Mouse (Mus musculus) limb, embryonic 11.5 days (tissue): ENCODE measurements around the gene Pdzrn3. TPM values are rescaled to one million over a fixed set of nuclear protein-coding genes. Genes with fewer than 3 reads are reported as not detected.

ENCODE experiments used
- ATAC-seq: fragments of 200-750 bp; cut with Nextera tagmentation; 2 replicates; pipeline ENCODE4 v1.8.0; 2017; ENCODE audit warnings: low read depth; ENCODE audit not compliant: insufficient number of reproducible peaks, low FRiP score, low TSS enrichment
- DNase-seq: peaks from one replicate; pipeline ENCODE4 v3.0.0-alpha.2; 2015; ENCODE audit warnings: low spot score
- H3K27ac ChIP-seq: fragments of 300-500 bp; sonication (generic); replicated peaks from 2 replicates; pipeline ENCODE4 v1.5.1; 2014; ENCODE audit warnings: low read depth, mild to moderate bottlenecking, low read length
- H3K27me3 ChIP-seq: fragments of 300-500 bp; sonication (generic); 2 replicates; pipeline ENCODE4 v1.6.1; 2014; ENCODE audit warnings: mild to moderate bottlenecking, low read length, mixed read lengths; ENCODE audit not compliant: control insufficient read depth, insufficient read depth
- H3K36me3 ChIP-seq: fragments of 300-500 bp; sonication (generic); 2 replicates; pipeline ENCODE4 v1.6.1; 2014; ENCODE audit warnings: mild to moderate bottlenecking, low read length, moderate library complexity, mixed read lengths; ENCODE audit not compliant: control insufficient read depth, insufficient read depth
- H3K4me1 ChIP-seq: fragments of 300-500 bp; sonication (generic); 2 replicates; pipeline ENCODE4 v1.6.1; 2014; ENCODE audit warnings: low read length, mixed read lengths; ENCODE audit not compliant: control insufficient read depth, insufficient read depth
- H3K4me2 ChIP-seq: fragments of 300-500 bp; sonication (generic); 2 replicates; pipeline ENCODE4 v1.6.1; 2014; ENCODE audit warnings: low read depth, mild to moderate bottlenecking, moderate library complexity; ENCODE audit not compliant: severe bottlenecking
- H3K4me3 ChIP-seq: fragments of 300-500 bp; sonication (generic); 2 replicates; pipeline ENCODE4 v1.5.1; 2014; ENCODE audit warnings: low read depth, low read length
- H3K9ac ChIP-seq: fragments of 300-500 bp; sonication (generic); 2 replicates; pipeline ENCODE4 v1.6.1; 2014; ENCODE audit warnings: mild to moderate bottlenecking, low read length
- H3K9me3 ChIP-seq: fragments of 300-500 bp; sonication (generic); 2 replicates; pipeline ENCODE4 v1.6.1; 2016; ENCODE audit warnings: low read length; ENCODE audit not compliant: control insufficient read depth
- WGBS: fragments of 180-500 bp; shearing (Covaris S2); extraction: QIAGEN DNeasy Blood & Tissue Kit; methylation state at CpG from one replicate; pipeline ENCODE4 v1.1.7; 2014; 5-methylcytosine and 5-hydroxymethylcytosine counted together
- polyA plus RNA-seq: library from polyadenylated mRNA; unstranded; fragments of >200 nt; fragmentation: Nextera tagmentation; extraction: Ambion mirVana; gene quantifications from 2 replicates; pipeline ENCODE4 v1.2.1, GENCODE M21; 2014

Pdzrn3 gene
- polyA plus RNA-seq, 1 experiment from 2014 or later: 11.1 TPM

DNA sequence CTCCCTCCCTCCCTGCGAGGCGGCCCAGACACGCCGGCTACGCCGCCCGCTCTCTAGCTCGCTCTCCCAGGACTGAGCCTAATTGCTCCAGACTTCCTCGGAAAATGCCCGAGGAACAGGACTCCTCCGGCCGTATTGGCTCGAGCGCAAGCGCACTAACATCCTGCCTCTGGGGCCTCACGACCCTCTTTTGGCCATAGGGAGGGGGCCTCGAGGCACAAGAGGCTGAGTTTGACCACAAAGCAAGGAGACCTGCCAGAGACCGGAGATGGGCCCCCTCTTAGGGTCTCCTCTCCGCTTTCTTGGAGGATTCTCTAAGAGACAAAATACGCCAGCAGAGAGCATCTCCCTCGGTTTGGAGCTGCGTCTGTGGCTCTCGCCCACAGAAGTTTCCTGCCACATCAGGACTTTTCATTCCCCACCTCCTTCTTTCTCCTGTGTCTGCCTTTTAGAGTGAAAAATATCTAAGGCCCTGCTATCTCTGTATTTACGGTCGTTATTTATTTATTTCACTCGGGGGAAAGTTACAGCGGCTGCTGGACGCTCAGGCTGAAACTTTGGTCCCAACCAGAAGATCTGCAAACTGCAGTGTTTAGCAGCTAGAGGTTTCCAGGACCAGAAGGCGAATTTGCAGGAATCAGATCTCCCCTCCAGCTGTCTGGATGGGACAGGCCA is 375 bp upstream of the Pdzrn3 start:
- H3K36me3 ChIP-seq: no peaks in the 10 kb centered on the region
- peaks cover 27% of the 10 kb centered on the region for H3K4me1 ChIP-seq
- ATAC-seq (peak; percentile 90), DNase-seq (peak; percentile 92)
- H3K9ac ChIP-seq: peak overlapping the region; percentile 87
- H3K27me3 ChIP-seq: no peaks in the 10 kb centered on the region
- peak overlapping the region; percentile 63 for H3K4me3 ChIP-seq
- H3K4me2 ChIP-seq: peak overlapping the region; percentile 79
- WGBS: 1% methylated on average over 26 of the region's 29 CpGs
- H3K27ac ChIP-seq: peak overlapping the region; percentile 96
- no peaks in the 10 kb centered on the region for H3K9me3 ChIP-seq

- Histone ChIP-seq H3K4me1 (peaks cover 31% of the 10 kb centered on the region), H3K4me3 (peak overlapping the region; percentile 63), H3K9ac (peak overlapping the region; percentile 87), H3K36me3 (no peaks in the 10 kb centered on the region), H3K27me3 (no peaks in the 10 kb centered on the region), H3K9me3 (no peaks in the 10 kb centered on the region), H3K4me2 (peak overlapping the region; percentile 79), H3K27ac (peak overlapping the region; percentile 96)
- DNase-seq: peak; percentile 47
- WGBS: under 1% methylated on average over 10 of the region's 10 CpGs
- no peak for ATAC-seq
Measured at GRCm38 (mm10) chr6:101376511-101377166, 1.1 kb downstream of the Pdzrn3 start.

- no peak for DNase-seq
- WGBS: 22% methylated on average over 10 of the region's 10 CpGs
Measured at GRCm38 (mm10) chr6:101376049-101376448, 1.6 kb downstream of the Pdzrn3 start.

DNA sequence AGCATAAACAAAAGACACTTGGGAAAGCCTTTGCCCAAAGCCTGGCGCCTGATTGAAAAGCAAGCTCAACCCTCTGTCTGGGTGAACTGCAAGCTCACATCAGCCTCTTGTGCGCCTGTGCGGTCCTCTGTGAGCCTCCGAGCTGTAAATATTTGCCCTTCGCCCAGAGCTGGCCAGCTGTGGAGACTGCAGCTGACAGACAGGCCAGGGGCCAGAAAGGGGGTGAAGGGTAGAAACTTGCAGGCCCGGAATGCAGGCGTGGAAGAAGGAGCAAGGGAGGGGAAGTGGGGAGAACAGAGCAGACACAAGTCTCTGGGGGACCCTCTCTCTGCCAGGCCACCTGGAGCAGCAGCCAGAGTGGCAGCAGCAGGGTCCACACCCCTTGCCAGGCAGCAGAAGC is 3.0 kb downstream of the Pdzrn3 start:
- no peaks in the 10 kb centered on the region for H3K27me3 ChIP-seq
- no peak for ATAC-seq
- peak overlapping the region; percentile 80 for H3K27ac ChIP-seq

More at GRCm38 (mm10) chr6:101376049-101376448, 1.6 kb downstream of the Pdzrn3 start:
- Histone ChIP-seq H3K27me3 (no peaks in the 10 kb centered on the region), H3K4me1 (peaks cover 31% of the 10 kb centered on the region), H3K9me3 (no peaks in the 10 kb centered on the region), H3K9ac (peak overlapping the region; percentile 87; the same call in 1 of the 2 replicates), H3K27ac (0 out of 2 replicates have a peak overlapping the region, but pooled peaks have one; percentile 21), H3K36me3 (no peaks in the 10 kb centered on the region), H3K4me2 (peak overlapping the region; percentile 79), H3K4me3 (peak overlapping the region; percentile 63)
- ATAC-seq: no peak

DNA sequence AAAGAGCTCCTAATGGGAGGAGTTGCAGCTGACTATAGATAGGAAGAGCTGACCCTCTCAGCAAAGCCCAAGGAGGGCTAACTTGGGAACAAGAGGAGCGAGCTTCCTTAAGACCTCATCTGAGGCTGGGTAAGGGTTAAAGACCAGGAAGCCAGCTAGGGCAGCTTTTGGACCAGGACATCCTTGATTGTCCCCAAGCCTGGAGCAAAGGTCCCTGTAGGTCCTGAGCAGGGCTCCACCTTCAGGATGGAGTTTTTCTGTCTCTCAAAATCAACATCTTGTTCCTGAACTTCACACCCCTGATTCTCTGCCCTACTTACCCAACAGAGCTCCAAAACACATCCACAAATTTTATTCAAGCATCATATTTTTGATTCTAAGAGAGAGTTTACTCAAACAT is 3.5 kb downstream of the Pdzrn3 start:
- H3K27me3 ChIP-seq: no peaks in the 10 kb centered on the region
- H3K4me2 ChIP-seq: peak overlapping the region; percentile 53; the same call in 1 of the 2 replicates
- peak overlapping the region; percentile 22; the same call in 1 of the 2 replicates for H3K4me3 ChIP-seq
- H3K36me3 ChIP-seq: no peaks in the 10 kb centered on the region
- ATAC-seq (no peak), DNase-seq (no peak)
- no peak overlapping the region for H3K9ac ChIP-seq
- WGBS: 48% methylated on average over 1 of the region's 1 CpGs
- H3K9me3 ChIP-seq: no peaks in the 10 kb centered on the region
- H3K4me1 ChIP-seq: peaks cover 31% of the 10 kb centered on the region
- H3K27ac ChIP-seq: 0 out of 2 replicates have a peak overlapping the region, but pooled peaks have one; percentile 8

More for the DNA sequence above, 3.0 kb downstream of the Pdzrn3 start:
- Histone ChIP-seq H3K9me3 (no peaks in the 10 kb centered on the region), H3K4me3 (peak overlapping the region; percentile 22), H3K9ac (peak overlapping the region; percentile 34; the same call in 1 of the 2 replicates), H3K4me2 (peak overlapping the region; percentile 53), H3K36me3 (no peaks in the 10 kb centered on the region), H3K4me1 (peaks cover 31% of the 10 kb centered on the region)
- WGBS: under 1% methylated on average over 7 of the region's 7 CpGs
- peak; percentile 82 for DNase-seq

DNA sequence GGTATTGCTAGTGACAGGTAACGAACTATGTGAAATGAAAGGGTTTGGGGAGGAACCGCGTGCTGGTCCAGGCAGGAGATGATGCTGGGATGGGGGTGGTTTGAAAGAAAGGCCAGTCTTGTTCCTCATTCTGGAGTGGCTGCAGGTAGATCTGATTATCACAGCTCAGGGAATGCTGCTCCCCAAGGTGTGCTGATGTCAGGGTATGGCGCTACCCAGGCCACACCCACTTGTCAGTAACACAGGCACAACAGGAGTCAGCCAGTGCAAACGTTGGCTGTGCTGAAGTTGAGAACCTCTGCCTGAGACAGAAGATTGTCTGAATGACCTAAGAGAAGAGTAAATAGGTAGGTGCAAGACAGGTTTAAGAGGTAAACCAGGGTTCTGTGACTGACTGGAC is 4.7 kb downstream of the Pdzrn3 start:
- ATAC-seq (no peak), DNase-seq (no peak)
- no peaks in the 10 kb centered on the region for H3K27me3 ChIP-seq
- H3K4me3 ChIP-seq: no peak overlapping the region
- H3K27ac ChIP-seq: no peak overlapping the region
- H3K36me3 ChIP-seq: no peaks in the 10 kb centered on the region
- H3K9me3 ChIP-seq: no peaks in the 10 kb centered on the region
- H3K9ac ChIP-seq: no peak overlapping the region
- 79% methylated on average over 5 of the region's 5 CpGs for WGBS
- H3K4me2 ChIP-seq: no peak overlapping the region
- H3K4me1 ChIP-seq: peaks cover 29% of the 10 kb centered on the region

DNA sequence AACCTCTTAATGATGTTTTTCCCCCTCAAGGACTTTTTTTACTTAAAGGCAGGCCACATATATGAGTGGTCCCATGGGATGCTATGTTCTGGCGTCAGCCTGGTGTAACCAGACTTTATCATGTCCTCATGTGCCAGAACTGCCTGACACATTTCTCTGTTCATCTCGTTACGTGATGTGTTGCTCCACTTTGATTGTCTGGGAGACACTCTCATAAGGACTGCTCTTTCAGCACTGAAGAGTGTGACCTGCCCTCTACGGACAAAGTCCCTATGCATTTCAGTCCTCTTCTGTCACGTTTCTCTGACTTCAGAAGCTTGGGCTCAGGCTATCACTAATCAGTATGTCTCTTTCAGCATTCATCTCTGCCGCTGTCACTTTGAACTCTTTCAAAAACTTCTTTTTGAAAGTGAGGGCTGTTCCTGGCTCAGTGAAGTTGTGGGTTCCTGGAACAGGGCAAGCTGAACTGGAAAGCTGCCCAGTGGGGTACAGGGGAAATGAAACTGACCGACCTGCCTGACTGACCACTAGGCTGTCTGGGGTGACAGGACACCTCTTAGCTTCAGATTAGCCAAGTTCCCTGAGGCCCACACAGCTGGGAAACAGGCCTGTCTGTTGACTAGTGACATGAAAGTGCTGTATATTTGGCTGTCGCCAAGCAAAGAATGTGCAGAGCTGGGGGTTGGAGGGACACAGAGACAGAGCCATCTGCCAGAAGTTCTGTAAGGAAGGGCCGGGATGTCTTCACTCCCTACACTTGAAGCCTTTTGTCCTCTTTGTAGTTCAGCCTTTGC is 10.7 kb downstream of the Pdzrn3 start:
- Histone ChIP-seq H3K9me3 (no peaks in the 10 kb centered on the region), H3K36me3 (no peaks in the 10 kb centered on the region), H3K4me3 (no peak overlapping the region), H3K4me1 (peaks cover 7% of the 10 kb centered on the region), H3K27ac (no peak overlapping the region), H3K27me3 (no peaks in the 10 kb centered on the region), H3K4me2 (no peak overlapping the region), H3K9ac (no peak overlapping the region)
- 59% methylated on average over 9 of the region's 9 CpGs for WGBS
- no peak for ATAC-seq
- DNase-seq: no peak

DNA sequence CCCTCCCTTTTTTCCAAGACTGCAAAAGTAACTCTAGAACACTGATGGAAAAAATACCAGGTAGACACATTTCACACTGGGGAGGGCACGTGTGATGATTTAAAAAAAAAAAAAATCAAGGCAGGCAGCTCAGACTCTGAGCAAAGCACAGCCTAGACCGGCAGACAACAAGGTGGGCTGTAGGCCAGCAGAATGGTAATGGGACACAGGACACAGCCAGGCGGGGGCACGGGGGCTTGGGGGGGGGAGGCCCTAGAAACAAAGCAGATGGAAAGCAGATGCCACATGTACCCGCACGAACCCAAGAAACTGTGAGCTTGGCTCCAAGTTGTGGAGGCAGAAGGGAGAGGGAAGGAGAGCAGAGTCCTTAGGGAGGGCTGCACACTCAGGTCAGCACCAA is 11.9 kb downstream of the Pdzrn3 start:
- H3K4me1 ChIP-seq: peaks cover 7% of the 10 kb centered on the region
- no peaks in the 10 kb centered on the region for H3K36me3 ChIP-seq
- no peaks in the 10 kb centered on the region for H3K9me3 ChIP-seq
- H3K4me3 ChIP-seq: no peak overlapping the region
- no peak for DNase-seq
- no peak for ATAC-seq
- 36% methylated on average over 6 of the region's 6 CpGs for WGBS
- H3K4me2 ChIP-seq: no peak overlapping the region
- no peak overlapping the region for H3K27ac ChIP-seq
- H3K27me3 ChIP-seq: no peaks in the 10 kb centered on the region
- H3K9ac ChIP-seq: no peak overlapping the region
